Mouse (Mus musculus): ENCODE measurements around the gene Cbx4. TPM values are rescaled to one million over a fixed set of nuclear protein-coding genes. Genes with fewer than 3 reads are reported as not detected.

Gene Cbx4
- polyA plus RNA-seq (2015; fragmentation: Illumina TruSeq; extraction: RNeasy Lipid Tissue Mini Kit (QIAGEN cat#74804); ENCODE audit: insufficient read depth, low replicate concordance), result 7.3 TPM

DNA sequence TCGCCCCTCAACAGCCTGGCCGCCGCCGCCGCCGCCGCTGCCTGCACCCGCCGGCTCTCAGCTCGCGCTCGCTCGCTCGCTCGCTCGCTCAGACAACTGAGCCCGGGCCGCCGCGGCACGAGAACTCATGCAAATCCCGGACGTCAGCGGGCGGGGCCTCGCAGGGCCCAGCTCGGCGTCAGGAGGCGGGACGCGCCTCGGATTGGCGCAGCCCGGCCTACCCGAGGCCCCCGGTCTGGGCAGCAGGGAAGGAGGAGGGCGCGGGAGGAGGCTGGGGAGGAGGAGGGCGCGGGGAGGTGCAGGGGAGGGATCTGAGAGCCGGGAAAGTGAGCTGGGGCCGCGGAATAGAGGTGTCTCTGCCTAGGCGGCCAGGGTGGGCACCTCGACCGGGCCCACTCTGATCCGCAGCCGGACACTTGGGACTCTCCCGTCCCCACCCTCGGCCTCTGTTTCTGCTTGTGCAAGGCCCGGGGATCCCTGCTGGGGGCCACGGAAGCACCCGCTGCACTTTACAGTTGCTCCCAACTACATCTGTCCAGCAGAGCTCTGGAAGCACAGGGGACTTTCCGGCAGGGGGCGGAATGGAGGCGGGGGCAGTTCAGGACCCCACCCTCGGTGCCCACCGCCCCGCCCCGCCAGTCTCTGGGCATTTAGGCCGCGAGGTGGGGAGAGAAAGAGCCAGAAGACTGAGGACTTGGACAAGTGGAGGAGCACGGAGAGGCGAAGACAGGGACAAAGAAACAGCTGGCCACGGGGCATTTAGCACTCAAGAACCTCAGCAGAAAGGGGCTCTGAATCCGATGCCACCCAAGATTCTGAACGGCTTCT lies at the start of gene Cbx4:
TSS of gene Cbx4 (minus strand) at position 78 of the 828 bp plus-strand sequence.

DNA sequence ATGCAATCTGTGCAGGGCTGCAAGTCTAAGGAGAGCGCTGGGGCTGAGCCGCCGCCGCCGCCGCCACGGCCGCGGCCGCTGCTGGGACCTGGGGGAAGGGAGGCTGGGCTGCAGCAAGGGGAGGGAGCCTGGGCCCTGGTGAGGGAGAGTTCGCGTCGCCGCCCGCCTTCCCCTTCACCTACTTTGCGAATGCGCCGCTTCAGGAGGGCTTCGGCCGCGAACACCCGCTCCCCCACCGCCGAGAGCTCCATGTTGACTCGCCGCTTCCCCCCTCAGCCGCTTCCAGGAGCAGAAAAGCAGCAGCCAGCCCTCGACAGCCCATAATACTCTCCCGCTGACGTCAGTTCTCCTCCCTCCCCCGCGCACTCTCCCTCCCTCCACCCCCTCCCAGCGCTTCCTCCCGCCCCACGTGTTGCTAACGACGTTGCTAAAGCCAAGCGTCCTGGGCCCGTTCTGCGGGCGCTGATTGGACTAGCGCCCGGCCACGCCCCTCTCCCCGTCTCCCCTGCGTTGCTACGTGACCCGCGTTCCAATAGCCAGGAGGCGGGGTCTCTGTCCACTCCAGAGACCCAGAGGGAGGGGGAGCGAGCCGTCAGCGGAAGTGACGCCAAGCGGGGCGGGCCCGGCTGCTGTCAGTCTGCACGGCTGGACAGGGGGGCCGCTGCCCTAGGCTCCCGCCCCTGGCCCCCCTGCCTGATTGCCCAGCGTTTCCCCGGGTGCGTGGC lies 45.3 kb downstream of the Cbx4 start, which contains the start of gene Cbx8:
TSS of gene Cbx8 (minus strand) at position 370 of the 725 bp plus-strand sequence.

Other genes starting within 250 kb of the Cbx4 start
- gene Rbfox3, start 174.6 kb downstream of the Cbx4 start, polyA plus RNA-seq (2015; fragmentation: Illumina TruSeq; extraction: RNeasy Lipid Tissue Mini Kit (QIAGEN cat#74804); ENCODE audit: insufficient read depth, low replicate concordance), result 0.33 TPM
- gene Enpp7, start 98.0 kb downstream of the Cbx4 start, polyA plus RNA-seq (2015; fragmentation: Illumina TruSeq; extraction: RNeasy Lipid Tissue Mini Kit (QIAGEN cat#74804); ENCODE audit: insufficient read depth, low replicate concordance), result not detected
- 2.4 TPM for gene Cbx2, start 63.3 kb downstream of the Cbx4 start, polyA plus RNA-seq (2015; fragmentation: Illumina TruSeq; extraction: RNeasy Lipid Tissue Mini Kit (QIAGEN cat#74804); ENCODE audit: insufficient read depth, low replicate concordance)
- gene Cbx8, start 45.3 kb downstream of the Cbx4 start, polyA plus RNA-seq (2015; fragmentation: Illumina TruSeq; extraction: RNeasy Lipid Tissue Mini Kit (QIAGEN cat#74804); ENCODE audit: insufficient read depth, low replicate concordance), result 2.8 TPM
- 3.3 TPM for gene Tbc1d16, start 142.3 kb upstream of the Cbx4 start, polyA plus RNA-seq (2015; fragmentation: Illumina TruSeq; extraction: RNeasy Lipid Tissue Mini Kit (QIAGEN cat#74804); ENCODE audit: insufficient read depth, low replicate concordance)
- gene Ccdc40, start 142.4 kb upstream of the Cbx4 start, polyA plus RNA-seq (2015; fragmentation: Illumina TruSeq; extraction: RNeasy Lipid Tissue Mini Kit (QIAGEN cat#74804); ENCODE audit: insufficient read depth, low replicate concordance), result 0.43 TPM
- 8.7 TPM for gene Gaa, start 181.7 kb upstream of the Cbx4 start, polyA plus RNA-seq (2015; fragmentation: Illumina TruSeq; extraction: RNeasy Lipid Tissue Mini Kit (QIAGEN cat#74804); ENCODE audit: insufficient read depth, low replicate concordance)
- gene Eif4a3, start 213.9 kb upstream of the Cbx4 start, polyA plus RNA-seq (2015; fragmentation: Illumina TruSeq; extraction: RNeasy Lipid Tissue Mini Kit (QIAGEN cat#74804); ENCODE audit: insufficient read depth, low replicate concordance), result 157 TPM
- not detected for gene Card14, start 221.5 kb upstream of the Cbx4 start, polyA plus RNA-seq (2015; fragmentation: Illumina TruSeq; extraction: RNeasy Lipid Tissue Mini Kit (QIAGEN cat#74804); ENCODE audit: insufficient read depth, low replicate concordance)